Mouse (Mus musculus) lung, embryonic 14.5 days (tissue): ENCODE measurements at regions not wholly inside any gene's neighbourhood (a gene's known extent, or its start where the extent isn't known, plus 50 kb on each side); places are given as distances from the start of the nearest gene placed in this dataset.

Source experiments
- ATAC-seq: fragments of 200-750 bp; cut with Nextera tagmentation; 2 replicates; pipeline ENCODE4 v1.8.0; 2017; ENCODE audit warnings: mild to moderate bottlenecking, moderate TSS enrichment, moderate library complexity; ENCODE audit not compliant: insufficient read depth
- DNase-seq: peaks from one replicate; pipeline ENCODE4 v3.0.0-alpha.2; 2015
- H3K27ac ChIP-seq: fragments of 300-500 bp; sonication (generic); 2 replicates; pipeline ENCODE4 v1.5.1; 2014; ENCODE audit warnings: low read depth, mild to moderate bottlenecking, moderate library complexity
- H3K27me3 ChIP-seq: fragments of 300-500 bp; sonication (generic); 2 replicates; pipeline ENCODE4 v1.6.1; 2014; ENCODE audit warnings: low read length, control low read depth; ENCODE audit not compliant: insufficient read depth
- H3K36me3 ChIP-seq: fragments of 300-500 bp; sonication (generic); 2 replicates; pipeline ENCODE4 v1.6.1; 2014; ENCODE audit warnings: control low read depth; ENCODE audit not compliant: insufficient read depth
- H3K4me1 ChIP-seq: fragments of 300-500 bp; sonication (generic); 2 replicates; pipeline ENCODE4 v1.6.1; 2014; ENCODE audit warnings: antibody characterized with exemption, control low read depth; ENCODE audit not compliant: insufficient read depth
- H3K4me2 ChIP-seq: fragments of 300-500 bp; sonication (generic); 2 replicates; pipeline ENCODE4 v1.6.1; 2014; ENCODE audit warnings: mild to moderate bottlenecking
- H3K4me3 ChIP-seq: fragments of 300-500 bp; sonication (generic); 2 replicates; pipeline ENCODE4 v1.5.1; 2014; ENCODE audit warnings: low read depth, low read length
- H3K9ac ChIP-seq: fragments of 300-500 bp; sonication (generic); 2 replicates; pipeline ENCODE4 v1.6.1; 2014
- H3K9me3 ChIP-seq: fragments of 300-500 bp; sonication (generic); 2 replicates; pipeline ENCODE4 v1.6.1; 2016; ENCODE audit warnings: low read depth, low read length, control low read depth
- CTCF ChIP-seq: IDR thresholded peaks from 2 replicates; pipeline ENCODE4 v1.5.1; 2016; ENCODE audit warnings: antibody characterized with exemption, low read depth
- WGBS: fragments of 180-500 bp; shearing (Covaris S2); extraction: QIAGEN DNeasy Blood & Tissue Kit; methylation state at CpG from one replicate; pipeline ENCODE4 v1.1.7; 2014; 5-methylcytosine and 5-hydroxymethylcytosine counted together

DNA sequence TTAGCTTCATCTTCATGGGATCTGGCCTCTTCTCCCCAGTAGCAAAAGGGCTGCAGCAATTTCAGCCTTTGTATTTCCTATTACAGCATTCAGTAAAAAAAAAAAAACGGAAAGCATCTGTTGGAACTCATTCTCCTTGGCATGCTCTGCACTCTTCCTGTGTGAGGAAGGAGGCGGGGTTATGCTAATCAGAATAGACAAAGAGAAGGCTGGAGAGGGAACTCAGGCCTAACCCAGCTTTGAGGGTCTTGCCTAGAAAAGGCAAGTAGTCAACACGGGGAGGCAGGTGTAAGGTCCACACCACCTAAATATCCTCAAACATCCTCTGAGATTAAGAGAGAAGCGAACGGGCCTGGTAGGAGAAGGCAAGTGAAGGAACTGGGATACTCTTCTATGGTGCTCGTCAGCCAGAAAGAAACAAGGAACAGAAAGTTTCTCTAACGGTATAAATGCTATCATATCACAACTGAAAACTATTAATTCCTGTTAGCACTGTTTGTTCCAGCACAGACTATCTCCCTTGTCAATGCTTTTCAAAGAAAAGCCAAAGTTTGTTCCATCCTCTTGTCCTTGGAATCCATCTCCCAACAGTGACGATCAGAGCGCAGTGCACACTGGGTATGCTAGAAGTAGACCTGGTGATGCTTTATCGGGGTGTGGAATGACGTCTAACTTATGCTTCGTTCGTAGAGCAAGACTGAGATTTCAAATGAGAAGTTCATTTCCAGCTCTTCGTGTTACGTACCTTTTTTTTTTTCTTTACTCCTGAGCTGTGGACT is 98.9 kb downstream of the Kctd12 start:
- no peak for TF ChIP-seq CTCF
- ATAC-seq = peak; percentile 93
- H3K9me3 ChIP-seq = no peaks in the 10 kb centered on the region
- H3K27ac ChIP-seq = no peak overlapping the region
- H3K9ac ChIP-seq = no peak overlapping the region
- peak; percentile 80 for DNase-seq
- no peaks in the 10 kb centered on the region for H3K27me3 ChIP-seq
- 79% methylated on average over 15 of the region's 15 CpGs for WGBS
- H3K36me3 ChIP-seq = no peaks in the 10 kb centered on the region
- no peaks in the 10 kb centered on the region for H3K4me1 ChIP-seq
- no peak overlapping the region for H3K4me2 ChIP-seq
- H3K4me3 ChIP-seq = no peak overlapping the region

DNA sequence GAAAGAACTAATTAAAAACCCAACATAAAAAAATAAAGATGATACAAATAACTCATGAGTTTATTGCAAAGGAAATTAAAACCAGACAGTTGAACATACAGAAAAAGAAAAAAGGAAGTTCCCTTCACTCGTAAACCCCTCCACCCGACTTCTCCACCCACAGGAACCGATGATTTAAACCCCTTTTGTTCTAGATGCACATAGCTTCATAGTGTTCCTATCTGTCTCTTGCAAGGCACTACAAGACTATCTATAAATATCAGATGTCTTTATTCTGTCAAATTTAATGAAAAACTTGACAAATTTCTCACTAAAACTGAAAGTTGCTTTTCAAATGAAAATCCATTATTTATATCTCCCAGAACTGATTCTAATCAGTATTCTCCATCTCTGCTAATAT is 100.2 kb downstream of the Kctd12 start:
- ATAC-seq (no peak), DNase-seq (no peak)
- Histone ChIP-seq H3K9me3 (no peaks in the 10 kb centered on the region), H3K4me1 (no peaks in the 10 kb centered on the region), H3K9ac (no peak overlapping the region), H3K36me3 (no peaks in the 10 kb centered on the region), H3K27me3 (no peaks in the 10 kb centered on the region), H3K4me2 (no peak overlapping the region), H3K4me3 (no peak overlapping the region), H3K27ac (no peak overlapping the region)
- no peak for TF ChIP-seq CTCF
- 88% methylated on average over 3 of the region's 3 CpGs for WGBS

DNA sequence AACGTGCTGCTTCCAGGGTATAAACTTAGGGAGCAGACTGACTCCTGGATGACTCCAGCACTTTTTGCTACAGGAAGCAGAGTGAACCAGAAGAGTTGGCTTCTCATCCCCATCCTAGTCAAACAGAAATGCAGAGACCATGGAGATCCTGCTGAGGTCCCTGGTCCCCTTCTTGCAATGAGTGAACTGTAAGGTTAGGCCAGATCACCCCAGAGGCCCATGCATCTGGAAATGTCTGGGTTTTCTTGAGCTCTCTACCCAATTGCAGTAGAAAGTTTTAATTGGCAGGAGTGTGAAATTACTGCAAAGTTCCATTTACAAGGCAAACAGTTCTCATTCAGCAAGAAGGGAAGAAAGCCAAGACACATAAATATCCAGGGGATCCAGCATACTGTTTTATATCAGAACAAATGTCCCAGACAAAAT is 101.8 kb downstream of the Kctd12 start:
- TF ChIP-seq CTCF = no peak
- Histone ChIP-seq H3K4me2 (no peak overlapping the region), H3K27ac (no peak overlapping the region), H3K4me1 (no peaks in the 10 kb centered on the region), H3K4me3 (no peak overlapping the region), H3K9ac (no peak overlapping the region), H3K27me3 (no peaks in the 10 kb centered on the region), H3K9me3 (no peaks in the 10 kb centered on the region), H3K36me3 (no peaks in the 10 kb centered on the region)
- DNase-seq (peak; percentile 27), ATAC-seq (no peak)
- WGBS = 42% methylated on average over 1 of the region's 1 CpGs

DNA sequence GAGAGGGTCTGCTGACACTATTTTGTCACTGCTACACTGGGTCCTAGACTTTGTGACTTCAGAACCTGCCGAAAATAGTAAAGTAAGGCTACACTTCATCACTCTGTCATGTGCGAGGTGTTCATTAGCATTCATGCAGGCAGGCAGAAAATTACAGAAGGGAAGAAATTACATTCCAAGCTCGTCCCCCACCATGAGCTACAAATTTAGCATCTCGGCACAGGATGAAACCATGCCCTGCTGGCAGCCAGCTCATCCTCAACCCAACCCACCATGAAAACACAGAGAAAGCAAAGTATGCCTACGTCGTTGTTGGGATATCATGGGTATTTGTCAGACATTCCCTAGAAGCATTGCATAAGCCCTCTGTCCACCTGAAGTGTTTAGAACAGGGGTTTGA is 103.9 kb downstream of the Kctd12 start:
- H3K4me1 ChIP-seq = no peaks in the 10 kb centered on the region
- H3K27me3 ChIP-seq = no peaks in the 10 kb centered on the region
- TF ChIP-seq CTCF = no peak
- H3K27ac ChIP-seq = no peak overlapping the region
- no peak overlapping the region for H3K4me2 ChIP-seq
- no peak for ATAC-seq
- no peak overlapping the region for H3K4me3 ChIP-seq
- no peaks in the 10 kb centered on the region for H3K9me3 ChIP-seq
- no peak for DNase-seq
- H3K9ac ChIP-seq = no peak overlapping the region
- no peaks in the 10 kb centered on the region for H3K36me3 ChIP-seq
- WGBS = 90% methylated on average over 6 of the region's 6 CpGs

DNA sequence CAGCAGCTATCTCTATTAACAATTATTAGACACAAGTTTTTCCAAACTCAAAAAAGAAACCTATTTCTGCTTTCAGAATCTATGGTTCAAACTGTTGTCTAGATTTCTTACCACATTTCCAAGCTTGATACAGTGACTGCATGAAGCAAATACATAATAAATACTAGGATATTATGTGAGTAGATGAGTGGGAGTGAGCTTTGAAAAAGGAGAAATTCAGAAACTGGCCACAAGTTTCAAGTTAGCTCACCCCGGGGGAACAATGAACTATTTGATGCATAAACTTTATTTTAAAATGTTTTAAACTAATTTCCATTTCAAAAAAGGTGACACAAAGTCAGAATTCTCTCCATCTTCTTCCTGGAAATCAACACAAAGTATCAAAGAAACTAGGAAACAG is 114.3 kb downstream of the Kctd12 start:
- TF ChIP-seq CTCF = no peak
- DNase-seq (no peak), ATAC-seq (no peak)
- Histone ChIP-seq H3K4me1 (no peaks in the 10 kb centered on the region), H3K9me3 (no peaks in the 10 kb centered on the region), H3K36me3 (no peaks in the 10 kb centered on the region), H3K4me3 (no peak overlapping the region), H3K9ac (no peak overlapping the region), H3K27me3 (no peaks in the 10 kb centered on the region), H3K4me2 (no peak overlapping the region), H3K27ac (no peak overlapping the region)
- 71% methylated on average over 1 of the region's 1 CpGs for WGBS

DNA sequence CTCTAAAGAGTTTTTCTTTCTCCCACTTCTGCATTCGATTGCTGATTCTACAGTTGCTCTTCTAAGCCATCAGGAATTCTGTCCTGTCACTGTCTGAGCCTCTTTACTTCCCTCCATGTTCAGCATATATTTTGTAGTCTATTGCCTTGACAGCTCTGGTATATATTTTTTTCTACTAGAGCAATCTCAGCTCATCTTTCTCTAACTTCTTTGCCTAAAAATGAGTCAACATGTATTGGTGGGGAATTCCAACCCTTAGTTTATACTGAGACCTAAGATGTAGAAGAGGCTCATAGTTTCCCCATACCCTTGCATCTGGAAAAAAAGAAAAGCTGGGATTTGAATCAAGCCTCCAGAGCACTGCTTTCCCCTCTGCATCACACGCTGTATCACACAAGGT is 114.7 kb downstream of the Kctd12 start:
- H3K9ac ChIP-seq = no peak overlapping the region
- no peaks in the 10 kb centered on the region for H3K27me3 ChIP-seq
- WGBS = 84% methylated on average over 2 of the region's 2 CpGs

DNA sequence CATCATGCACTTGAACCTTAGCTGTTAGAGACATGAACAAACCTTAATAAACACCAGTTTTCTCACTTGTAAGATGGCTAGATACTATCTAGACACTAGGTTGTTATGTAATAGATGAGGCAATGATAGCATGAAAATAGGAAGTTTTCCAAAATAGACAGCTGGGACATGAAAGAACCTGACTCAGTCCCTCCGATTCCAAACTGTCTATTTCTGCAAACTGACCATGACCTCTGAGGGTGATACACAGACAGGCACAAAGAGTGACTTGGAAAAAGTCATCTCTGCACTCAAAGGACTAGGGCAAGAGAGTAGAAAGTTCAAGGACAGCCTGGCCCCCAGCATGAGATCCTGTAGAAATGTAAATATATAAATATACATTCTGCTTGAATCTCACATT is 115.9 kb downstream of the Kctd12 start:
- 37% methylated on average over 1 of the region's 1 CpGs for WGBS
- H3K9me3 ChIP-seq = no peaks in the 10 kb centered on the region
- H3K27ac ChIP-seq = no peak overlapping the region
- H3K4me2 ChIP-seq = no peak overlapping the region
- no peak for DNase-seq
- H3K27me3 ChIP-seq = no peaks in the 10 kb centered on the region
- H3K4me3 ChIP-seq = no peak overlapping the region
- H3K4me1 ChIP-seq = no peaks in the 10 kb centered on the region
- no peak overlapping the region for H3K9ac ChIP-seq
- H3K36me3 ChIP-seq = no peaks in the 10 kb centered on the region
- no peak for TF ChIP-seq CTCF
- ATAC-seq = no peak

More for the DNA sequence above, 114.7 kb downstream of the Kctd12 start:
- Histone ChIP-seq H3K4me1 (no peaks in the 10 kb centered on the region), H3K4me2 (no peak overlapping the region), H3K27ac (no peak overlapping the region), H3K9me3 (no peaks in the 10 kb centered on the region), H3K4me3 (no peak overlapping the region), H3K36me3 (no peaks in the 10 kb centered on the region)
- ATAC-seq (no peak), DNase-seq (no peak)
- no peak for TF ChIP-seq CTCF
